Mouse (Mus musculus): ENCODE data around the gene Oxsr1.

- TF ChIP-seq CTCF (conservative IDR thresholded peaks at IDR 0.05; ENCODE audit: insufficient read depth, insufficient read length, low read depth, low read length) (no peak), POLR2A (IDR thresholded peaks at IDR 0.05; ENCODE audit: low read depth, low read length) (no peak)
Observed at GRCm38 (mm10) chr9:119241169-119241865, 80.9 kb downstream of the Oxsr1 start.
